Mouse (Mus musculus): ENCODE data around the gene Olfr1338. TPM values are rescaled to one million over a fixed set of nuclear protein-coding genes. Genes with fewer than 3 reads are reported as not detected.
"Not testable (repeated sequence)": the region's sequence is repeated elsewhere in the genome, so short reads cannot be mapped to it uniquely, and the experiment has no call there.

Olfr1338 gene
- not detected in 2 replicates for polyA plus RNA-seq (2015; fragmentation: Nextera tagmentation; extraction: Ambion mirVana)

DNA sequence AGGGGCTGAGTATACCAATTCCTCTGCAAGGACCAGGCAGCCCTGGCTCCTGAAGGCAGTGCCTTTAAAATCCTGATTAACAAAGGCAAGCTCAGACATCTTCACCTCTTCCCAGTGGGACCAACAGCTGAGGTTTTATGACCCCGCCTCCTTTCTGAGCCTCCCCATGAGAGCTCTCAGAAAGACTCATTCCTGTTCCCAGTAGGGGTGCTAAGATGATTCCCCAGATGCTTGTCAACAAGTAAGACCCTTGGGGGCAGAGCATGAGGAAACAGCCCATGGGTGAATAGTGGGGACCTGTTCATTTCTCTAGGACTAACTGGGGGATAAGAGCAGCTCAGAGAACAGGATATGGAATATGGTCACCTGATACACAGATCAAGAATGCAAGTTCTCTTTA, at the start of gene Olfr1338:
Gene Olfr1338 (minus strand): TSS at position 101 of the 400 bp plus-strand sequence.
- DNase-seq (ENCODE audit: low spot score) = no peak

DNA sequence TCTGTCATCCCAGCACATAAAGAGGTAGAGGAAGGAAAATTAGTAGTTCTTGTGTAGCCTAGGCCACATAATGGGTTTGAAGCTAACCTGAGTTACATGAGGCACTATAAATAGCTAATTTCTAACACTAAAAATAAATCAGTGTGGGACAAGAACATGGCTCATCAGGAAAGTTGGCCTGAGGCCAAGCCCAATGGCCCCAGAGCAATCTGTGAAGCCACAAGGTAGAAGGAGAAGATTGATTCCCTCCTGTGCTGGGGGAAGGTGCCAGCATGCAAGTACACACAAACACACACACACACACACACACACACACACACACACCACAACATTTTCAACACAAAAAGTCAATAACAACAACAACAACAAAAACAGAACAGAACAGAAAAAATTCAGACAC, 34.3 kb upstream of the Olfr1338 start:
- not testable (repeated sequence) for DNase-seq (ENCODE audit: low spot score)

DNA sequence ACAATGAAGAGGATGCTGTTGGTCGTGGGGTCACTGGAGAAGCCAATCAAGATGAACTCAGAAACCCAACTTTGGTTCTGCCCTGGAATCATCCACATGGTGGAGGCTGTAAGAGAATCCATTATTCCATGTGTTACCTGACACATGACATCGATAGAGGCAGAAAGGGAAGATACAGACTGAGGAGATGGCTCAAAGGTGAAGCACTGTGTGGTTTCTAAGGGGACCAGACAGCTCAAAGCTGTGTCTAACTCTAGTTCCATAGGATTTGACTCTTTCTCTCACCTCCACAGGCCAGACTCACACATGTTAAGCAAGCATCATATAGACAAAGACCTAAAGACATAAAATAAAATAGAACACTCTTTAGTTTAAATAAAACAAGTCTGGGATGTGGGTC, 23.9 kb upstream of the Olfr1338 start, which contains the start of gene Olfr1337:
Gene Olfr1337 (minus strand): TSS at position 101 of the 400 bp plus-strand sequence.
- DNase-seq (ENCODE audit: low spot score) = no peak

DNA sequence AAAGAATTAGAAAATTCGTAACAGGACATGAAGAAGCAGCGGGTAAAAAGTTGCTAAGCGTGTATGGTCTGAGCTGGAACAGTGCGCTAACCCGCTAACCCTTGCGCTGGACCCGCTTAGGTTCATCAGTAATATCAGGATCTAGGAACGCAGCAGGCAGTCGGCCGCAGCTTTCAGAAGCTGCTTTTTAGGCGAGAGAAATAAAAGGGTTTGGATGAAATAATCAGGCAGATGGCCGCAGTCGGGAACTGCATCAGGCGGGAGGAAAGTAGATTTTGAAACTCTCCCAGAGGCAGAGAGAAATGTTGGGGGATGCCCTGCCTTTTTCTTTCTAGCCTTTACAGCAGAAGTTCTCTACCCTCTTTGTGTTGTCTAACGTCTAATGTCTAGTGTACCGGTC, 16.7 kb downstream of the Olfr1338 start:
- no peak for DNase-seq (ENCODE audit: low spot score)

DNA sequence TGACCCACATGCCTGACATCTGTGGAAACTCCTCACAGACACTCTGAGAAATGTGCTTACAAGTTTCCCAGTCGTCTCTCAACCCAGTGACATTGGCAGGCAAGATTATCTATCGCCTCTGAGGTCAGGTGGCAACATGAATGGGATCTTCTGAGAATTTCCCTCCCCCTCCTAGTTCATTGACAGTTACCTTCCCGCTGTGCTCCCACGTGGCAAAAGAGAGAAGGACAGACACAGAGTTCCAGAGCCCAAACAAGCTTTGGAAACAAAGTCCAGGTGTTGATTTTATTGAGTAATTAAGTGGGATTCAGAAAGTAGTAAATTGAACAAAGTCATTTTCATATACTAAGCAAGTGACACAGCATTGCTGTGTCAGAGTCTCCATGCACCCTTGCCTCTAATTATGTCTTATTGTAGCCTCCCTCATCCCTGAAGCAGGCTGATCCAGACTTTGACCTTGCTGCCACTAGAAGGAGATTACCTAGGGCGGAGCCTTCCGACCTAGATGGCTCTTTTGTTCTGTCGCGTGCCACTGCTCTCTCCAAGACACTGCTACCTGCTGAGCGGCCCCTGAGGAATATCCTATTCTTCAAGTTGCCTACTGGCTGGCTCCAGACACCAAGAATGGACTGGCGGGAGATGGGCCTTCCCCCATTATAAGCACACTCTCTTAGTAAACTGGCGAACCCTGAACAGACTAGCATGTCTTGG, 17.4 kb downstream of the Olfr1338 start:
- DNase-seq (ENCODE audit: low spot score) = no peak

DNA sequence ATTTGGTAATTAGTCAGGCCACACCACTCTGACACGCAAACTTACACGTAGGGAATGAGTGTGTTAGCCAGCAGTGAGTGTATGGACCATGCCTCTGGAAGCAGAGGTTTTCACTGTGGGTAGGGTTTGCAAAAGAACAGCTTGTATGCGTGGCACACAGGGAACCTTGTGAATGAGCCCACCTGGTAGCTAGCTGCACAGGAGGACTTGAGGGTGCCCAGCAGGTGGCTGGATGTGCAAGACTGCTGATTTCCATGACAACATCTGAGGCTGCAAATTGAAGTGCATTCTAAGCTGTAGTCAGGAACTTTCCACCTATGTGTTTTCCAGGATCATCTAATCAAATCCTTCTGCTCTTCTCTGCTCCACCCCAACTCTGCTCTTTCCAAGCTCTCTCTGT, 19.0 kb downstream of the Olfr1338 start:
- no peak for DNase-seq (ENCODE audit: low spot score)

DNA sequence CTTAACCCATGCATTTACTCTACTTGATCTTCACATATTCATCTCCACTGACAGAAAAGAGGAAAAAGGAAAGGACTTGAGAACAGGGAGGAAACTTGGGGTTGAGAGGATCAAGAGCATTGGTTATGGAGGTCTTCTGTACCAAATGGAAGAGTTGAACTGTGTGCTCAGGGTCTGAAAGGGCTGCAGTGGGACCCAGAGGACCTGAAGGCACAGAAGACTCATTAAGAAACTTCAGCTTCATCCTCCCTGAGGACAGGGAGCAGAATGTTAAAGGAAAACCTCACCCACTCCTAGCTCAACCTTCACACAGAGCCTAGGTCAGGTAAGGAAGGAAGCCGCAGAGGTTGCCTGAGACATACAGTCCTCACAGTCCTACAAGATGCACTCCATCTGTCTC, 26.7 kb downstream of the Olfr1338 start, which contains the start of gene Olfr1339:
Gene Olfr1339 (plus strand): TSS at position 301 of the 400 bp plus-strand sequence.
- DNase-seq (ENCODE audit: low spot score) = no peak

DNA sequence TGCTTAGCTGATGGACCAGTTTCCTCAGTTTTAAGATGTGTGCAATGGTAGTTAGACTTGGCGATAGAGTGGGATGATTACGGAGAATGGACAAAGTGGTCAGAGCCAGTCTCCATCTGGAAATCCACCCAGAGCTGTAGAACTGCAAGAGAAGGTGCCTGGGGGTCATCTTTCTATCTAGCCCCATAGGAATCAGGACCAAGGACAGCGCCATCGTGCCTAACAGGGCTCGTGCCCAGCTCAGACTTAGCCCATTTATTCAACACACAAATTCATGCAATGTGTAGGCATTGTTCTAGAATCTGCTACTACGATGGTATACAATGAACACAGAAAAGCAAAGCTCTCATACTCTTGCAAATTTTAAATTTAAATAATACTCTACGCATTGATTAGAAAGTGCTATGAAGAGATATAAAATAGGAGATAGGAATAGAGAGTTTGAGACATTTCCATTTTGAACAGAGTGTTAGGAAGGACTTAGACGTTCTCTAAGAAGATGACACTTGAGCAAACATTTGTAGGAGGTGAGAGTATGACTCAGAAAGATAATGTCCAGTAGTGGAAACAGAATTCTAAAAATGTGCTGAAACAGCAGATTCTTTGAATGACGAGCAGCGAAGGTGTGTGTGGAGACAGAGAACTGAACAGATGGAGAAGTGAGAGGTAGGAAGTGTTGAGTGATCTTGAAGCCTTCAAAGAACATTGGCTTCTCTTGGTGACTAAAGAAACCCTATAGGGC, 36.6 kb downstream of the Olfr1338 start:
- no peak for DNase-seq (ENCODE audit: low spot score)

DNA sequence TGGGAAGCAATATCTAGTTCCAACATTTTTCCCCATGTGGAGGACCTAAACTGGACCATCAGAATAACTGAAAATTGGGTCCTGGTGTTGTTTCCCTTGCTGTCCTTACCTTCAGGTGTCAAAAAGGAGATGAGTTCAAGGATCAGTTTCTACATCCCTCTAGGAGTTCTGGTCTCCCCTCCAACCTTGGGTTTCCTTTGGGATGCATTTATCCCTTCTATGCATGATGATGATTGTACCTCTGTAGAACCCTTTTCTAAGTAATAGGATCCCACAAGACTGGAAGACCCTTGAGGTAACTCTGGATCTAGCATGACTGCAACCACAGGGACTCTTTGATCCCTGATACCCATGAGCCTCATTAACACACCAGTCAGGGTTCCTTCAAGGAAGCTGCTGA, 38.7 kb downstream of the Olfr1338 start, which contains the start of gene Olfr1340:
Gene Olfr1340 (plus strand): TSS at position 301 of the 400 bp plus-strand sequence.
- DNase-seq (ENCODE audit: low spot score) = no peak

DNA sequence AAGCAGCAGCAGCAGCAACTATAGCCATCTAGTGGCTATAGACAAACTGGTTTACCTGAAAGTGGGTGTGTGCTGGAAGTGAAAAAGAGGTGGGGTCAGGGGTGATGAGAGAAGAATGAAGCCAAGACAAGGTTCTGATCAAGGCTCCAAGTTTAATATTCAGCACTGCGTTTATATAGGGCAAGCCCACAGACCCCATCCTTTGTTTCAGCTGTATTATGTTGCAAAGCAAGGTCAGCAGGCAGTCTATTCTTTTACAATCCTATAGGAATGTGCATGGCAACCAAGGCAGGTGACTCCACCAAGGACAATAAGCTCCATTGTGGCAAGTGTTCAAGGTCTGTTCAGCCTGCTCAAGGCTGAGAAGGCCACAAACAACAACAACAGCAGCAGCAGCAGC, 46.9 kb downstream of the Olfr1338 start:
- no peak for DNase-seq (ENCODE audit: low spot score)

DNA sequence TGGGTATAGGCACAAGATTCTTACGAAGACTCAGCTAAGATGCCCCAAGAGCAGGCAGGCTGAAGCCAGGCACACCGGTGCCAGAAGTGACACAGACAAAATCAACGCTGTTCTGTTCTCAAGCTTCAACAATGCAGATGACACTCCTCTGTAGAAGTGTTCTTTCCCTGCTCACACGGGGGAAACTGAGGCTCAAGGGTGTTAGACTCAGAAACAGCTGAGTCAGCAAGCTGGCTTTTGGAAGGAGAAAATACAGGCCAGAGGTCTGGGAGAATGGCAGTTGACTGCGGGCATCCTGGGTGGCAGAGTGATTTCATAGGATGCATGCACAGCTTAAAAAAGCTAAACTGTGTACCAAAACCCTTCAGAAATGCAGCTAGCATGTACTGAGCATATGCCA, 50.5 kb downstream of the Olfr1338 start:
- no peak for DNase-seq (ENCODE audit: low spot score)

DNA sequence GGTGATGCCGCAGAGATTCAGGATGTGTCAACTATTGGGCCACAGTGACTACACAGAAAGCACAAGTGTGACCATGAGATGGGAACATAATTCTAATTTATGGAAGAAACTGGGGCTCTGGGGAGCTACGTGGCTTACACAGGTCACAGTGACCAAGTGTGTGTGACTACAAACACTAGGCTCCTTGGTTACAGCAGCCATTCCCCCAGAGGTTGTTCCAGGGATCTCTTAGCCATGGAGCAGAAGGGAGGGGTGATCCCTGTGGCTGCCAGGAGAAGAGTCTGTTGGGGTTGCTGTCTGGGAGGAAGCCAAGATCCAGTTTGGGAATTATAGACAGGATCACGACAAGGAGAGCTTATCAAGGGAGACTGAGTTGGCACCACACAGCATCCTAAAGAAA, 55.3 kb downstream of the Olfr1338 start, which contains the start of gene Olfr1341:
Gene Olfr1341 (plus strand): TSS at position 301 of the 400 bp plus-strand sequence.
- DNase-seq (ENCODE audit: low spot score) = no peak

Other genes with a start within 250 kb of the Olfr1338 start
- 3.0 TPM in 2 replicates for gene 2610528J11Rik, start 231.7 kb downstream of the Olfr1338 start, polyA plus RNA-seq (2015; fragmentation: Nextera tagmentation; extraction: Ambion mirVana)
- gene Tmem125, start 214.7 kb downstream of the Olfr1338 start, polyA plus RNA-seq (2015; fragmentation: Nextera tagmentation; extraction: Ambion mirVana) = 0.60 and 1.1 TPM in 2 replicates
- gene Cfap57, start 138.0 kb downstream of the Olfr1338 start, polyA plus RNA-seq (2015; fragmentation: Nextera tagmentation; extraction: Ambion mirVana) = 0.14 and 0.15 TPM in 2 replicates
- 209 and 229 TPM in 2 replicates for gene Ebna1bp2, start 137.9 kb downstream of the Olfr1338 start, polyA plus RNA-seq (2015; fragmentation: Nextera tagmentation; extraction: Ambion mirVana)
- gene Olfr62, start 99.8 kb downstream of the Olfr1338 start, polyA plus RNA-seq (2015; fragmentation: Nextera tagmentation; extraction: Ambion mirVana) = not detected in 2 replicates
- gene Olfr1342, start 66.0 kb downstream of the Olfr1338 start, polyA plus RNA-seq (2015; fragmentation: Nextera tagmentation; extraction: Ambion mirVana) = not detected in 2 replicates
- gene Olfr1341, start 55.2 kb downstream of the Olfr1338 start, polyA plus RNA-seq (2015; fragmentation: Nextera tagmentation; extraction: Ambion mirVana) = not detected in 2 replicates
- gene Olfr1340, start 38.6 kb downstream of the Olfr1338 start, polyA plus RNA-seq (2015; fragmentation: Nextera tagmentation; extraction: Ambion mirVana) = not detected in 2 replicates
- gene Olfr1339, start 26.6 kb downstream of the Olfr1338 start, polyA plus RNA-seq (2015; fragmentation: Nextera tagmentation; extraction: Ambion mirVana) = not detected in 2 replicates
- not detected in 2 replicates for gene Olfr1337, start 23.8 kb upstream of the Olfr1338 start, polyA plus RNA-seq (2015; fragmentation: Nextera tagmentation; extraction: Ambion mirVana)
- not detected in 2 replicates for gene Olfr1335, start 51.2 kb upstream of the Olfr1338 start, polyA plus RNA-seq (2015; fragmentation: Nextera tagmentation; extraction: Ambion mirVana)
- not detected in 2 replicates for gene Olfr1333, start 77.5 kb upstream of the Olfr1338 start, polyA plus RNA-seq (2015; fragmentation: Nextera tagmentation; extraction: Ambion mirVana)
- not detected in 2 replicates for gene Olfr1331, start 105.9 kb upstream of the Olfr1338 start, polyA plus RNA-seq (2015; fragmentation: Nextera tagmentation; extraction: Ambion mirVana)
- 0.05 TPM in 1 of 2 replicates, not detected in the other for gene Olfr1330, start 129.9 kb upstream of the Olfr1338 start, polyA plus RNA-seq (2015; fragmentation: Nextera tagmentation; extraction: Ambion mirVana)
- gene Olfr1329, start 158.7 kb upstream of the Olfr1338 start, polyA plus RNA-seq (2015; fragmentation: Nextera tagmentation; extraction: Ambion mirVana) = not detected in 2 replicates
- gene Olfr1328, start 179.9 kb upstream of the Olfr1338 start, polyA plus RNA-seq (2015; fragmentation: Nextera tagmentation; extraction: Ambion mirVana) = not detected in 2 replicates
- gene Lao1, start 202.8 kb upstream of the Olfr1338 start, polyA plus RNA-seq (2015; fragmentation: Nextera tagmentation; extraction: Ambion mirVana) = 0.05 and 0.10 TPM in 2 replicates

All from thymus, postnatal 0 days (tissue).